Mouse (Mus musculus) layer of hippocampus, adult 9-10 months (tissue): ENCODE measurements around the gene Gtf2f2.

Source experiments
- DNase-seq: peaks from one replicate; pipeline ENCODE4 v3.0.0; 2022; ENCODE audit warnings: low spot score

The Gtf2f2 gene

DNA sequence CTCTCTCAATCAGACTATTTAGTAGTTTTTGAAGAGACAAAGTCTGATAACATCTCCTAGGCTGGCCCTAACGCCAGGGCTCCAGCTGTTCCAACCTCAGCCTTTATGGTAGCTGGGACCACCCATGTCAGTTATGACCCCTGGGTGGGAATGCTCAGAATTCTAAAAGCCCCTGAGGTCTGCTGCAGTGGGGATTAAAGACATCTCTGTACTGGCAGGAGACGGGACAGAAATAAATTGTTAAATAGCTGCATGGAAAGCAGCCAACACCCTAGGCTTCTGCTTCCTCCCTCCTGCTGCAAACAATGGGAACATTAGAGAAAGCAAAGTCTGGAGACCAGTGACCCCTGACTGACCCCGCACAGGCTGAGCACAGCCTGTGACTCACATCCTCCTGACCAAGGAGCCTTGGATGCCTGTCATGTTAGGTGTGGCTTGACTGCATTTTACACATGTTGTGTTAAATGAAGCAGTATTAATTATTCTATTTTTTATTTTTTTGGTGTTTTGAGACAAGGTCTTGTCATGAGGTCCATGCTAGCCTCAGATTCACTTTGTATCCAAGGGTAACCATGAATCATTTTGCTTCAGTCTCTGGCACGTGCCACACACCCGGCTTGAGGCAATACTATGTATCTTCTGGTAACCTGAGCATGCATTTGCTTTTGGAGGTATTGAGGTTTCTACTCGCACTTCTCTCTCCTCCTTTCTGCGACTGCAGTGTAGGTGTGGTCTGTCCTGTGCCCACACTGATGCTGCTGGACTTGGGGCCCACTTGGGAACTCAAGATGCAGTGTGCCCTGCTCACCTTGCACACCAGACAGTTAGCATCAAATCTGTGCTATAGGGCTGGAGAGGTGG, 146.9 kb downstream of the Gtf2f2 start:
- no peak for DNase-seq

DNA sequence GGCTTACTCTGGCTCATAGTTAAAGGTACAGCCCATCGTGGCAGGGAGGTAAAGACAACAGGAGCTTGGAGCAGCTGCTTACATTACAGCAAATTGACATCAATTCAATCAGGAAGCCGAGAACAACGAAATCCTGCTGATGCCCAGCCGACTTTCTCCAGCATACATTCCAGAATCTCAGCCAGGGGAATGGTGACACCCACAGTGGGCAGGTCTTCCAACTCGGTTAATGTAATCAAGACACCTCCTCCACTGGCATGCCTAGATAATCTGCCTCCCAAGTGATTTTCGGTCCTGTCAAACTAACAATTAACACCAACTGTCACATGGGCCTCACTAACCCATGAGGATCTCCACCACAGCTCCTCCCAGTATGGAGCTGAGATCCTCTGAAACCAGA, 148.0 kb downstream of the Gtf2f2 start:
- no peak for DNase-seq

DNA sequence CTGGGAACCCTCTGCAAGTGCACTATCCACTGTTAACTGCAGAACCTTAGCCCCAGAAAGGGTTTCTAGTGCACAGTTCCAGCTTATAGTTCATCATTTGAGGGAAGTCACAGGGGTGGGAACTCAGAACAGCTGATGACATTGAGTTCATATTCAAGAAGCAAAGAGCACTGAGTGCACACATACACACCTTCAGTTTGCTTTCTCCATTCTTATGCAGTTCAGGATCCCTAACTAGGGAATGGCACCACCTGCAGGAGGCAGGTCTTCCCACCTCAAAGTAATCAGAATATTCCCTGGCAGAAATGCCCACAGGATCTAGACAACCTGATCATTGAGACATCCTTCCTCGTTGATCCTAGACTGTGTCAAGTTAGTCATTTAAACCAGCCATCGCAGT, 151.0 kb downstream of the Gtf2f2 start:
- DNase-seq = no peak

DNA sequence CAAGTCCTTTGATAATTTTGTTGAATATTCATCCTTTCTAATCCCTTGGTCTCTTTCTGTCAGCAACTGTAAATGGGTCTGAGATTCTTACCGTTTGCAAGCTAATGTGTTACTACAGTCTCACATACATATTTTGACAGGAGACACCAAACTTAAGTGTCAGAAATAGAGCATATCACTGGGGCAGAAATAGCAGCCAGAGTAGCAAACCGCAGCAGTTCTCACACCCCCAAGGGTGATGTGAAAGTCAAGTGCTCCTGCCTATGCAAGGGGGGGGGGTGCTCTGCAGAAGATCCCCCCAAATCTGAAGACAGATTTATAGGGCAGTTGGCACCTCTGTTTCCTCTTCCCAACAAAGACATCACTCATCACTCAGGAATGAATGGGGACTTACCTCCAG, 152.5 kb downstream of the Gtf2f2 start:
- no peak for DNase-seq

- no peak for DNase-seq
These were observed 155.2 kb downstream of the Gtf2f2 start for GRCm38 (mm10) chr14:75855263-75855992.

DNA sequence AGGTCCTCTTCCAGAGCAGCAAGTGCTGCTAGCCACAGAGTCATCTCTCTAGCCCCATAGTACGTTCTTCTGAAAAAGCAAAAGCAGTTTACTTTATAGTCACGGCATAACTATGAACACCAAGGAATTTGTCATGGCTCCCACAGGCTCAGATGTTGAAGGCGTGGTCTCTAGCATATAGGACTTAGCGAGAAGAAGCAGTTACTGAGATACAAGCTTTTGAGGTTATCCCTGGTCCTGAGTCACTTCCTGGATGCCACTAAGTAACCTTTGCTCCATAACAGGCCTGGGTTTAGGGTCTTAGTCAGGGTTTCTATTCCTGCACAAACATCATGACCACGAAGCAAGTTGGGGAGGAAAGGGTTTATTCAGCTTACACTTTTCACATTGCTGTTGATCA, 158.6 kb downstream of the Gtf2f2 start:
- DNase-seq = no peak

- no peak for DNase-seq
These were observed 159.8 kb downstream of the Gtf2f2 start for GRCm38 (mm10) chr14:75850819-75851218.

DNA sequence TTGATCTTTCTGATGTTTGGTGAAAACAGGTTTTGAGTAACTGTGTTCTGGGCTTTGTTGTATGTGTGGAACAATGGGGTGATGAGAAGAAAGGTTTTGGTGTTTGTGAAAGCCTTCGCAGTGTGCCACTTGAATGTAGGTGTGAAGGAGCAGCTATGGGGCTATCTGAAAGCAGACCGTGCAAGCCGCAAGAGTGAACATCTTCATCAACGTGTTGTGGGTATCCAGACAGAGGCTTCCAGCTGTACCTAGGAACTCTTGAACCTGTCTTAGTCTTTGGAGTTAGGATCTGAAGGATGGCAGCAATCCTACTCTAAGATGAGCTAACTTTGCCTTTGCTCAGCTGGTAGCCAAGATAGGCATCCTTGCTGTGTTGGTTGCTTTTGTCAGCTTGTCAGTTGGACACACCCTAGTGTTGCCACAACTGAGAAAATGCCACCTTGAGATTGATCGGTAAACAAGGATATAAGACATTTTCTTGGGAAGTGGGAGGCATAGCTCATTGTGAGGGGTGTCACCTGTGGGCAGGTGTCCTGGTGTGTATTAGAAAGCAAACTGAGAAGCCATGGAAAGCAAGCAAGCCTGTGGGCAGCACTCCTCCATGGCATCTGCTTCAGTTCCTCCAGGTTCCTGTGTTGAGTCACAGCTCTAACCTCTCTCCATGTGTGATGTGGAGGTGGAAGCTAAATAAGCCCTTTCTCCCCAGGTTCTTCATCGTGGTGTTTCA, 160.7 kb downstream of the Gtf2f2 start:
- no peak for DNase-seq

GRCm38 (mm10) chr14:75849236-75849635, 161.4 kb downstream of the Gtf2f2 start:
- DNase-seq = no peak

- no peak for DNase-seq
These were observed 162.2 kb downstream of the Gtf2f2 start for GRCm38 (mm10) chr14:75848482-75848881.

DNA sequence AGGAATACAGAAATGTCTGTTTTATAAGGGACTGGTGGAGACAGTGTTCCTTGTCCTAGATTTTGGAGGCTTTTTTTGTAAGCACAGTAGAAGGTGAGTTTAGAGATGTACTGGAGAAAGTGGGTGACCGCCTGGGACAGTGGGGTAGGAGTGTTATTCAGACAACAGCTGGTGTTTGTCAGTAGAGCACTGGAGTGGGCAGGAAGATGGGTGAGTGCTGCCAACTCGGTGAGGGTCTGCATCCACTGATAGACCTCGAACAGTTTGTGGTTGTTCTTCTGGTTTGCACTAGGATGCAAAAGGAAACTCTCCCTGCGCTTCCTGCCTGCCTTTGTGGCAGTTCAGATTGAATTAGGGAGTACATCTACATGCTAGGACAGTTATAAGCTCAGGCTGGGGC, 163.0 kb downstream of the Gtf2f2 start:
- DNase-seq = no peak
